Mouse (Mus musculus) heart, embryonic 12.5 days (tissue): ENCODE results near the gene Srsf7. TPM values are rescaled to one million over a fixed set of nuclear protein-coding genes. Genes with fewer than 3 reads are reported as not detected.
"Not testable (repeated sequence)": the region's sequence is repeated elsewhere in the genome, so short reads cannot be mapped to it uniquely, and the experiment has no call there.

Source experiments
- ATAC-seq: fragments of 200-750 bp; cut with Nextera tagmentation; 2 replicates; pipeline ENCODE4 v1.8.0; 2017; ENCODE audit warnings: moderate TSS enrichment, moderate library complexity; ENCODE audit not compliant: insufficient number of reproducible peaks, low FRiP score
- H3K27ac ChIP-seq: fragments of 300-500 bp; sonication (generic); 2 replicates; pipeline ENCODE4 v1.5.1; 2016; ENCODE audit warnings: mild to moderate bottlenecking, moderate library complexity; ENCODE audit not compliant: poor library complexity, severe bottlenecking
- H3K27me3 ChIP-seq: fragments of 300-500 bp; sonication (generic); replicated peaks from 2 replicates; pipeline ENCODE4 v1.6.1; 2016; ENCODE audit warnings: mild to moderate bottlenecking, moderate library complexity
- H3K36me3 ChIP-seq: fragments of 300-500 bp; sonication (generic); 2 replicates; pipeline ENCODE4 v1.6.1; 2016; ENCODE audit warnings: mild to moderate bottlenecking, moderate library complexity
- H3K4me1 ChIP-seq: fragments of 300-500 bp; sonication (generic); replicated peaks from 2 replicates; pipeline ENCODE4 v1.6.1; 2016; ENCODE audit warnings: mild to moderate bottlenecking
- H3K4me2 ChIP-seq: fragments of 300-500 bp; sonication (generic); 2 replicates; pipeline ENCODE4 v1.6.1; 2016; ENCODE audit warnings: mild to moderate bottlenecking, moderate library complexity
- H3K4me3 ChIP-seq: fragments of 300-500 bp; sonication (generic); 2 replicates; pipeline ENCODE4 v1.5.1; 2016; ENCODE audit warnings: mild to moderate bottlenecking
- H3K9ac ChIP-seq: fragments of 300-500 bp; sonication (generic); 2 replicates; pipeline ENCODE4 v1.6.1; 2016; ENCODE audit warnings: mild to moderate bottlenecking, moderate library complexity
- H3K9me3 ChIP-seq: fragments of 300-500 bp; sonication (generic); replicated peaks from 2 replicates; pipeline ENCODE4 v1.6.1; 2016; ENCODE audit warnings: mild to moderate bottlenecking, moderate library complexity
- WGBS: fragments of 180-500 bp; shearing (Covaris S2); methylation state at CpG from one replicate; pipeline ENCODE4 v1.1.7; 2016; 5-methylcytosine and 5-hydroxymethylcytosine counted together
- polyA plus RNA-seq: library from polyadenylated mRNA; unstranded; fragments of >200 nt; fragmentation: Nextera tagmentation; extraction: Ambion mirVana; gene quantifications from 2 replicates; pipeline ENCODE4 v1.2.1, GENCODE M21; 2016

Gene Srsf7
- polyA plus RNA-seq, 1 experiment from 2014 or later: 349 TPM

DNA sequence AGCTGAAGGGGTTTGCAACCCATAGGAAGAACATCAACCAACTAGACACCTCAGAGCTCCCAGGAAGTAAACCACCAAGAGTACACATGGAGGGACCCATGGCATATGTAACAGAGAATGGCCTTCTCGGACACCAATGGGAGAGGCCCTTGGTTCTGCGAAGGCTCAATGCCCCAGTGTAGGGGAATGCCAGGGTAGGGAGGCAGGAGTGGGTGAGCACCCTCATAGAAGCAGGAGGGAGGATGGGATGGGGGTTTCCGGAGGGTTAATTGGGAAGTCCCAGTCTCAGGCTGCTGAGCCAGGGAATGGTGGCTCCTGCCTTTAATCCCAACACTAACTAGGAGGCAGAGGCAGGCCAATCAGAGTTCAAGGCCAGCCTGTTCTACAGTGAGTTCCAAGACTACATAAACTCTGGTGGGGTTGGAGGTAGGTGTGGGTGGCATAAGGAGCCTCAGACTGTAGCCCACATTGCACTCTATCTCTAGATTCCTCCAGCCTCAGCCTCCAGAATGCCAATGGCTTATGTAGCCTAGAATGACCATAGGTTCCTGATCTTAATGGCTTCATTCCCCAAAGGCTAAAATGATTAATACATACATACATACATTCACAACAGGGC, 7.8 kb downstream of the Srsf7 start:
- H3K27ac ChIP-seq: no peak overlapping the region
- H3K36me3 ChIP-seq: peaks cover 62% of the 10 kb centered on the region
- H3K4me1 ChIP-seq: peaks cover 6% of the 10 kb centered on the region; the same call in 1 of the 2 replicates
- H3K4me3 ChIP-seq: no peak overlapping the region
- no peaks in the 10 kb centered on the region for H3K27me3 ChIP-seq
- no peak overlapping the region for H3K4me2 ChIP-seq
- no peak overlapping the region for H3K9ac ChIP-seq
- no peak; the same call in 1 of the 2 replicates for ATAC-seq
- WGBS: 79% methylated on average over 3 of the region's 3 CpGs
- no peaks in the 10 kb centered on the region for H3K9me3 ChIP-seq

DNA sequence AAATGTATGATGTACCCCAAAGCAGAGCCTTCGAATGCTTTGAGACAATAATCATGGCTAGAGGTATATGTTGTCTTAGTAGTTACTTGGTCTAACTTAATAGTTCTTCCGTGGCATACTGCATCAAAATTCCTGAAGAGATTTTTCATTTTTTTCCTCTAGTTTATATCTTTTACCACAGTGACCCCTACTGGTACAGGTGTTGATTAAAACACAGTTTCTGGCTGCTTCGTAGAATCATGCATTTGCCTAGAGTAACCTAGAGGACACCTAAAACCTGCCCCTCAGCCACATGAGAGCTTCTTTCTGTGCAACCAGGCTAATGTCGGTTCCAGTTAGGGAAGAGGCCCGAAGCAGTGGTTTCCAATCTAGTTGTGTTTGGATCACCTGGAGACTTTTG, 14.0 kb downstream of the Srsf7 start:
- H3K27ac ChIP-seq: no peak overlapping the region
- H3K4me2 ChIP-seq: no peak overlapping the region
- no peaks in the 10 kb centered on the region for H3K9me3 ChIP-seq
- no peaks in the 10 kb centered on the region for H3K27me3 ChIP-seq
- H3K4me3 ChIP-seq: no peak overlapping the region
- 66% methylated on average over 5 of the region's 5 CpGs for WGBS
- H3K9ac ChIP-seq: no peak overlapping the region
- no peak for ATAC-seq
- peaks cover 26% of the 10 kb centered on the region for H3K36me3 ChIP-seq
- no peaks in the 10 kb centered on the region for H3K4me1 ChIP-seq

DNA sequence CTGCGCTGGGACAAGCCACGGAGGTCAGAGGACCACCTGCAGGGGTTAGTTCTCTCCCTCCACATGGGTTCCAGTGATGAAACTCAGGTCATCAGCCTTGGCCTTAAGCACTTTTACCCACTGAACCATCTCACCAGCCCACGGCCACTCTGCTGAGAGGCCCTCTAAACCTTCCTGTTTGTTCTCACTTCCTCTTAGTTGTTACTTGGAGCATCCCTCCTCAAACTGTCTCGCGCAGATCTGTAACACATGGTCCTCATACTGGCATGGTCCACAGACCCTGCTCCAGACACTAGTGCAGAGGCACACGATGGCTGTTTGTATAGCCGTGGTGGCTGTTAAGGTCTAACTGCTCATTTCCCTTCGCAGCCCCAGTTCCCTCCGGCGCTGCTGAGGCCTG, 23.5 kb downstream of the Srsf7 start:
- Histone ChIP-seq H3K9me3 (no peaks in the 10 kb centered on the region; the same call in 1 of the 2 replicates), H3K27ac (no peak overlapping the region), H3K4me3 (no peak overlapping the region), H3K9ac (no peak overlapping the region), H3K36me3 (no peaks in the 10 kb centered on the region), H3K4me1 (no peaks in the 10 kb centered on the region), H3K4me2 (no peak overlapping the region), H3K27me3 (no peaks in the 10 kb centered on the region)
- no peak for ATAC-seq
- WGBS: 81% methylated on average over 10 of the region's 10 CpGs

- no peak overlapping the region for H3K27ac ChIP-seq
- H3K9ac ChIP-seq: no peak overlapping the region
- no peak for ATAC-seq
- H3K9me3 ChIP-seq: no peaks in the 10 kb centered on the region
- H3K4me3 ChIP-seq: no peak overlapping the region
- H3K27me3 ChIP-seq: no peaks in the 10 kb centered on the region
- H3K4me1 ChIP-seq: no peaks in the 10 kb centered on the region
- H3K4me2 ChIP-seq: no peak overlapping the region
- no peaks in the 10 kb centered on the region for H3K36me3 ChIP-seq
Measured at GRCm38 (mm10) chr17:80180468-80180867, 26.6 kb downstream of the Srsf7 start.

DNA sequence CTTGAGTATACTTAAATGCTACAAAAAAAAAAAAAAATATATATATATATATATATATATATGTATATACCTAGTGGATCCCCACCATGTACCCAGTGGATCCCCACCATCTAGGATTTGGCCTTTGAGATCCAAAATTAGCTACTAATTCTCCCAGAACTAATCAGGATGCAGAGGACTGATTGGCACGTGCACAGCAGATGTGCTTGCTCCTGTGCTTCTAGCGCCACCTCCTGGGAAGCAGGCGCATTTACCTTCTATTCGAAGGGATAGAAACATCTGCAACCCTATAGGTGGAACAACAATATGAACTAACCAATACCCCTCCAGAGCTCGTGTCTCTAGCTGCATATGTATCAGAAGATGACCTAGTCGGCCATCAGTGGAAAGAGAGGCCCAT, 27.1 kb downstream of the Srsf7 start:
- Histone ChIP-seq H3K9me3 (no peaks in the 10 kb centered on the region), H3K4me1 (peaks cover 3% of the 10 kb centered on the region), H3K4me3 (no peak overlapping the region), H3K9ac (no peak overlapping the region), H3K4me2 (no peak overlapping the region), H3K36me3 (no peaks in the 10 kb centered on the region), H3K27ac (no peak overlapping the region), H3K27me3 (no peaks in the 10 kb centered on the region)
- under 1% methylated on average over 6 of the region's 6 CpGs for WGBS
- ATAC-seq: peak; percentile 45; the same call in 1 of the 2 replicates

DNA sequence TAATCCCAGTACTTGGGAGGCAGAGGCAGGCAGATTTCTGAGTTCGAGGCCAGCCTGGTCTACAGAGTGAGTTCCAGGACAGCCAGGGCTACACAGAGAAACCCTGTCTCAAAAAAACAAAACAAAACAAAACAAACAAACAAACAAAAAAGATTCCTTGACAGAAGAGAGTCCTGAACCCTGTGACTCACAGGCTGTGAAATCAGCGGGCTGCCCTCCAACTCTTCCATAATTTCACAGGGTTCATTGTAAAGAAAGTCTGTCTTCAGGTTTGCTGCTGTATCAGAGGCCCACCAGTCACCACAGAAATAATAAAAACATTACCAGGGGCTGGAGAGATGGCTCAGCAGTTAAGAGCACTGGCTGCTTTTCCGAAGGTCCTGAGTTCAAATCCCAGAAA, 28.3 kb downstream of the Srsf7 start:
- H3K27ac ChIP-seq, H3K4me2 ChIP-seq, H3K4me1 ChIP-seq, H3K36me3 ChIP-seq, H3K4me3 ChIP-seq, ATAC-seq, H3K27me3 ChIP-seq, H3K9me3 ChIP-seq, H3K9ac ChIP-seq: not testable (repeated sequence)
- WGBS: 90% methylated on average over 3 of the region's 3 CpGs

GRCm38 (mm10) chr17:80175966-80176365, 31.1 kb downstream of the Srsf7 start:
- Histone ChIP-seq H3K9ac (no peak overlapping the region), H3K27me3 (no peaks in the 10 kb centered on the region), H3K27ac (no peak overlapping the region), H3K4me2 (no peak overlapping the region), H3K4me1 (peaks cover 6% of the 10 kb centered on the region), H3K36me3 (no peaks in the 10 kb centered on the region), H3K4me3 (no peak overlapping the region), H3K9me3 (no peaks in the 10 kb centered on the region)
- 81% methylated on average over 3 of the region's 3 CpGs for WGBS
- no peak for ATAC-seq

- H3K36me3 ChIP-seq: no peaks in the 10 kb centered on the region
- no peaks in the 10 kb centered on the region for H3K27me3 ChIP-seq
- H3K4me3 ChIP-seq: no peak overlapping the region
- no peak overlapping the region for H3K9ac ChIP-seq
- ATAC-seq: no peak
- no peaks in the 10 kb centered on the region for H3K9me3 ChIP-seq
- H3K4me1 ChIP-seq: peaks cover 6% of the 10 kb centered on the region
- H3K27ac ChIP-seq: no peak overlapping the region
- no peak overlapping the region for H3K4me2 ChIP-seq
- 69% methylated on average over 4 of the region's 4 CpGs for WGBS
Measured at GRCm38 (mm10) chr17:80175386-80175739, 31.7 kb downstream of the Srsf7 start.

DNA sequence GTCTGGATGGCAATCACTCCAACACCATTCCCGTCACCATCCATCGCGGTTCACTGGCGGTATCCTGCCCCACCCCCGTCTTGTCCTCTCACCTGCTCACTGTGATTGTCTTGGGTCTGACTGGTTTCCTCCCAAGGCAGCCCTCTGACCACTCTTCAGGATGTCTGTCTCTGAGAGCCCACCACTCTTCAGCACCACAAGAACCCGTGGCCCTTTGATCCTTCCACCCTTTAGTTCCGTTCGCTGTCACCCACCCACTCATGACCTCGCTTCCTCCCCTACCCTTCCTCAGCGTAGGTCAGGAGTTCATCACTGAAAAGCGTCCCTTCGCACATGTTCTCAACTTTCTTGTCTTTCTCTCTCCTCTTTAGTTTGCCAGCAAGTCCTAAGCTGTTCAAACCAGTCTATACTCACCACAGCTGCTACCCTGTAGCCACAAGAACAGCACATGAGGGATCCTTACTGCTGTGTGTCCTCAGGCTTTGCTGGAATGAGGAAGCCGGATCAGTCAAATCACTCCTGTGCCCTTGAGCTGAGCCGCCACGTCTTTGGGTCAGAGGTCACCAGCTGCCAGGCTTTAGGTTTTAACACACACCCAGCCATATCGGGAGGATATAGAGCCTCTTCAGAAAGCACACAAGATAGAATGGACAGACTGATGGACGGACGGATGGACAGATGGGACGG, 32.3 kb downstream of the Srsf7 start:
- no peak overlapping the region for H3K27ac ChIP-seq
- no peak overlapping the region for H3K4me3 ChIP-seq
- WGBS: 64% methylated on average over 19 of the region's 19 CpGs
- ATAC-seq: no peak
- H3K27me3 ChIP-seq: no peaks in the 10 kb centered on the region
- peaks cover 6% of the 10 kb centered on the region for H3K4me1 ChIP-seq
- no peak overlapping the region for H3K4me2 ChIP-seq
- H3K36me3 ChIP-seq: no peaks in the 10 kb centered on the region
- no peak overlapping the region for H3K9ac ChIP-seq
- H3K9me3 ChIP-seq: no peaks in the 10 kb centered on the region

DNA sequence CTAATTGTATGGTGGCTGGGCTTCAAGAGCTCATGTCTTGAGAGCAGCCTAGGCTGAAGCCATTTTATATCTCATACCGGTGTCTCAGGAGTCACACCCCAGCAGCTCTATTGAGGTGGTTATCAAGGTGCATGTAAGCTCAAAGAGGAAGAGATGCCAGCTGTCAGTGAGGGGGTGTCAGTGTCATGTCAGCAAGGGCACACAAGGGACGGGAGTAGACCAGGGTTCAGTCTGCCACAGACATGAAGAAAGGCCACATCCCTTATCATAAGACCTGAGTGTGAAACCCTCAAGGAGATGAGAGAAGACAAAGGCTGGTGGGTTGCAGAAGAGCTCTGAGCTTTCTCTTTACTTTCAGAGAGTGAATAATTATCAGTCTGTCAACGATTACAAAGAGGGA, 33.0 kb downstream of the Srsf7 start:
- no peaks in the 10 kb centered on the region for H3K36me3 ChIP-seq
- H3K9ac ChIP-seq: no peak overlapping the region
- no peaks in the 10 kb centered on the region for H3K27me3 ChIP-seq
- WGBS: 52% methylated on average over 3 of the region's 3 CpGs
- no peak overlapping the region for H3K4me3 ChIP-seq
- H3K4me1 ChIP-seq: peaks cover 6% of the 10 kb centered on the region
- H3K9me3 ChIP-seq: no peaks in the 10 kb centered on the region
- no peak for ATAC-seq
- no peak overlapping the region for H3K27ac ChIP-seq
- no peak overlapping the region for H3K4me2 ChIP-seq

DNA sequence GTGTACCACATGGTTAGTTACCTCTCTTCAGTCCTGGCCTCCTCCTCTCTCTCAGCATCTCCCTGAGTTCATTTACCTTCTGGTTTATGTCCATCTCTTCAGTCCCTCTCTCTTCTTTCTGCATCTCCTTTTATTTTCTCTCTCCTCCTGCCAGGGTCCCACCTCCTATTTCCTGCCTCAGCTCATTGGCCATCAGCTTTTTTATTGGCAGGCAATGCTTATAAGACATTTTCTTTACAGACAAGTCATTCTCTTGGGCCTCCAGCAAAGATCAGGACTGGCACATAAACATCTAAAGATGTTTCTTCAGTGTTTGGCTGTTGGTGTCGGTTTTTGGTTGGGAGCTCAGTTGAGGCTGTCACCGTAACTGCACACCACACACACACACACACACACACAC, 33.4 kb downstream of the Srsf7 start:
- Histone ChIP-seq H3K4me1 (peaks cover 8% of the 10 kb centered on the region), H3K27me3 (no peaks in the 10 kb centered on the region), H3K4me2 (no peak overlapping the region), H3K4me3 (no peak overlapping the region), H3K27ac (no peak overlapping the region), H3K9ac (no peak overlapping the region), H3K36me3 (no peaks in the 10 kb centered on the region), H3K9me3 (no peaks in the 10 kb centered on the region)
- WGBS: 69% methylated on average over 2 of the region's 2 CpGs
- ATAC-seq: no peak

DNA sequence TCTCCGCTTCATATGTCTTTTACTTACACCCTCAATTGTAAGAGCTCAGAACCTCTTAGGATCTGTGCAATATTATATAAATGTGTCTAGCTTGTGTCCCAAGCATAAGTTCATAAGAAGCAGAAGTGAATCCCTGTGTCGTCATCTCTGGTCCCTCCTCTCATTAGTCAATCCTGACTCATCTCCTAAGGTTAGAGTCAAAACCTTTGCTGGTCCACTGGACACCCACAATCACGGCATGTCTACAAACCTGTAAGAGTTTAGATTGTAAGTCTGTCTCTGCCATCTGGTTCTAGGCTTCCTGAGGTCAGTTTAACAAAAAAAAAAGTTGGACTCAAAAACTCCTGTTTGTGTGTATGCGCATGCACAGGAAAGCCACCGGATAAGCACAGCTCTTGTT, 34.3 kb downstream of the Srsf7 start:
- Histone ChIP-seq H3K27me3 (no peaks in the 10 kb centered on the region), H3K9ac (no peak overlapping the region), H3K4me2 (no peak overlapping the region), H3K4me3 (no peak overlapping the region), H3K36me3 (no peaks in the 10 kb centered on the region), H3K9me3 (no peaks in the 10 kb centered on the region), H3K4me1 (peaks cover 17% of the 10 kb centered on the region), H3K27ac (no peak overlapping the region)
- 80% methylated on average over 5 of the region's 5 CpGs for WGBS
- no peak for ATAC-seq
